ENCODE assay signal across 29 mouse cellular contexts in the genomic region with DNA sequence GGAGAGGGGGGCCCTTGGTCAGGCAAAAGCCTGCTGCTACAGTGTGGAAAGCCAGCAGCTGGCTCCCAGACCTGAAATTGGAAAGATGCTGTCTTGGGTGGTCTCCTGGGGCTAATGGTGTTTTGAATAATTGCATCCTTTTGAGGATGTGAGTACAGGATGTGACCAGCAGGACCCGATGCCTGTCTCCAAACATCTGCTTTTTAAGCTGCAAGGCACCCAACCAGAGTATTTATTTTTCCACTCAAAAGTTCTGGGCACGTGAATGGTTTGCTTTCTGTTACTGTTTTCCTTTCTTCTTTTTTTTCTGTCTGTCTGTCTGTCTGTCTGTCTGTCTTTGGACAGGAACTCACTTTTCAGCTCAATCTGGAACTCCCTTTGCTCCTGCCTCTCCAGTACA. TPM values are rescaled to one million over a fixed set of nuclear protein-coding genes. Genes with fewer than 3 reads are reported as not detected.
A peak's percentile ranks its signal among the peaks of the same experiment; 100 is the strongest.
DNase-seq lines count a peak whose midpoint lies in the region; ATAC-seq and TF ChIP-seq lines count a peak whose summit lies in the region.
"Had no signal": no experiment of that assay in that cellular context is flagged by ENCODE, and none has a peak within 500 bp of the region (broad histone marks: within the 10 kb centered on the region; RNA-seq: fewer than 3 reads in every experiment).

No protein-coding gene starts in this region.

- H3K4me1 ChIP-seq in hindbrain, embryonic 10.5 days (replicated peaks): peaks cover 26% of the 10 kb centered on the region
- peaks cover 5% of the 10 kb centered on the region for H3K4me1 ChIP-seq in hindbrain, embryonic 13.5 days (replicated peaks)
- no peaks in the 10 kb centered on the region for H3K4me1 ChIP-seq in heart, embryonic 12.5 days (replicated peaks)
- H3K4me1 ChIP-seq: embryonic facial prominence, embryonic 15.5 days had no signal

- no peak overlapping the region for H3K4me3 ChIP-seq in hindbrain, embryonic 10.5 days
- no peak overlapping the region for H3K4me3 ChIP-seq in hindbrain, embryonic 13.5 days
- H3K4me3 ChIP-seq in left cerebral cortex, adult 2 months: no peak overlapping the region
- H3K4me3 ChIP-seq in heart, embryonic 12.5 days: no peak overlapping the region
- H3K4me3 ChIP-seq: embryonic facial prominence, embryonic 15.5 days; erythroblast, embryonic 14.5 days; forebrain, embryonic 10.5 days; heart, adult 2 months had no signal

- H3K9ac ChIP-seq in hindbrain, embryonic 13.5 days: no peak overlapping the region
- H3K9ac ChIP-seq in heart, embryonic 12.5 days: no peak overlapping the region
- H3K9ac ChIP-seq: embryonic facial prominence, embryonic 15.5 days had no signal

- no peaks in the 10 kb centered on the region for H3K9me3 ChIP-seq in hindbrain, embryonic 10.5 days
- no peaks in the 10 kb centered on the region for H3K9me3 ChIP-seq in hindbrain, embryonic 13.5 days
- H3K9me3 ChIP-seq in heart, embryonic 12.5 days (replicated peaks): no peaks in the 10 kb centered on the region
- H3K9me3 ChIP-seq: embryonic facial prominence, embryonic 15.5 days; forebrain, embryonic 10.5 days had no signal

- 53% methylated on average over 2 of the region's 2 CpGs for WGBS in hindbrain, embryonic 10.5 days
- WGBS in hindbrain, embryonic 13.5 days: 62% methylated on average over 2 of the region's 2 CpGs
- 45% methylated on average over 2 of the region's 2 CpGs for WGBS in heart, embryonic 12.5 days

- H3K27me3 ChIP-seq in hindbrain, embryonic 10.5 days (ENCODE audit: insufficient read depth, poor library complexity, severe bottlenecking): no peaks in the 10 kb centered on the region
- no peaks in the 10 kb centered on the region for H3K27me3 ChIP-seq in hindbrain, embryonic 13.5 days
- 0 out of 2 replicates have a peak, but pooled peaks cover 5% of the 10 kb centered on the region for H3K27me3 ChIP-seq in heart, embryonic 12.5 days (replicated peaks)
- H3K27me3 ChIP-seq: embryonic facial prominence, embryonic 15.5 days had no signal

- intact Hi-C loops in left cerebral cortex, adult 2 months (cut with DNase I): no loop called here

- H3K4me2 ChIP-seq in hindbrain, embryonic 13.5 days: no peak overlapping the region
- H3K4me2 ChIP-seq in heart, embryonic 12.5 days: no peak overlapping the region
- H3K4me2 ChIP-seq: embryonic facial prominence, embryonic 15.5 days; heart, embryonic 11.5 days had no signal

- TF ChIP-seq CTCF in left cerebral cortex, adult 2 months (IDR thresholded peaks at IDR 0.05): no peak

- no peaks in the 10 kb centered on the region for H3K36me3 ChIP-seq in hindbrain, embryonic 10.5 days
- H3K36me3 ChIP-seq in hindbrain, embryonic 13.5 days: no peaks in the 10 kb centered on the region
- H3K36me3 ChIP-seq in heart, embryonic 12.5 days: no peaks in the 10 kb centered on the region
- H3K36me3 ChIP-seq: embryonic facial prominence, embryonic 15.5 days; forebrain, embryonic 10.5 days had no signal

- DNase-seq in hindbrain, embryonic 10.5 days (ENCODE audit: low spot score): no peak
- peak; percentile 31 to 48 for DNase-seq in spleen, postnatal 36 days (ENCODE audit: low spot score in 2 of 2)
- DNase-seq in spleen, postnatal 14 days (ENCODE audit: low spot score in 2 of 2): no peak
- DNase-seq in mesoderm, embryonic 11.5 days (ENCODE audit: low read depth, low spot score): peak; percentile 40
- DNase-seq in left cerebral cortex, adult 2 months (ENCODE audit: extremely low spot score in 1 of 2, low spot score in 2 of 2): no peak
- DNase-seq: adrenal gland, postnatal 10 days; cerebellum, adult 11 months; cerebellum, adult 8-10 months; gastrocnemius, postnatal 36 days; heart, adult 2 months had no signal

- H3K27ac ChIP-seq in hindbrain, embryonic 10.5 days: 0 out of 2 replicates have a peak overlapping the region, but pooled peaks have one; percentile 0
- no peak overlapping the region for H3K27ac ChIP-seq in hindbrain, embryonic 13.5 days
- no peak overlapping the region for H3K27ac ChIP-seq in left cerebral cortex, adult 2 months
- H3K27ac ChIP-seq in heart, embryonic 12.5 days (ENCODE audit: poor library complexity, severe bottlenecking): no peak overlapping the region
- H3K27ac ChIP-seq: embryonic facial prominence, embryonic 15.5 days; forebrain, embryonic 10.5 days; heart, adult 2 months had no signal

- ATAC-seq in hindbrain, embryonic 13.5 days (ENCODE audit: low FRiP score): no peak
- ATAC-seq in heart, embryonic 12.5 days (ENCODE audit: insufficient number of reproducible peaks, low FRiP score): no peak
- ATAC-seq: CD4-positive, CD25-positive, alpha-beta regulatory T cell, adult 4 months; forebrain, embryonic 14.5 days; hindbrain, embryonic 16.5 days; inflammation-experienced regulatory T-cells, adult 6 months had no signal

RNA-seq across cellular contexts. Expression of a gene that starts 6.1 kb away (rescaled TPM):
- 0.06 TPM in 1 of 2 replicates, not detected in the other for polyA plus RNA-seq in hindbrain, embryonic 10.5 days (2016; fragmentation: Nextera tagmentation; extraction: Ambion mirVana)
- 0.08 TPM in 1 of 2 replicates, not detected in the other for polyA plus RNA-seq in hindbrain, embryonic 13.5 days (2015; fragmentation: Nextera tagmentation; extraction: Ambion mirVana)
- not detected for total RNA-seq in left cerebral cortex, adult 2 months (2021)
- not detected in 2 replicates for polyA plus RNA-seq in heart, embryonic 12.5 days (2016; fragmentation: Nextera tagmentation; extraction: Ambion mirVana)
- total RNA-seq: gastrocnemius, adult 8-10 months; gastrocnemius, postnatal 36 days; heart, adult 2 months; heart, postnatal 25 days had no signal
- polyA plus RNA-seq: brain, embryonic 14.5 days; embryonic facial prominence, embryonic 11.5 days; erythroblast, embryonic 14.5 days; forebrain, embryonic 10.5 days; forebrain, embryonic 14.5 days; heart, adult 2 months; heart, embryonic 11.5 days; heart, embryonic 16.5 days; hindbrain, embryonic 11.5 days; hindbrain, embryonic 16.5 days had no signal

RNA-seq across cellular contexts. Expression of a gene that starts 15.0 kb away (rescaled TPM):
- 0.14 and 0.61 TPM in 2 replicates for polyA plus RNA-seq in hindbrain, embryonic 10.5 days (2016; fragmentation: Nextera tagmentation; extraction: Ambion mirVana)
- 0.30 and 0.38 TPM in 2 replicates for polyA plus RNA-seq in hindbrain, embryonic 13.5 days (2015; fragmentation: Nextera tagmentation; extraction: Ambion mirVana)
- not detected for total RNA-seq in left cerebral cortex, adult 2 months (2021)
- polyA plus RNA-seq in heart, embryonic 12.5 days (2016; fragmentation: Nextera tagmentation; extraction: Ambion mirVana): 0.46 and 0.80 TPM in 2 replicates
- total RNA-seq: gastrocnemius, adult 8-10 months; heart, postnatal 25 days had no signal
- polyA plus RNA-seq: forebrain, embryonic 14.5 days; hindbrain, embryonic 16.5 days had no signal

RNA-seq across cellular contexts. Expression of a gene that starts 27.6 kb away (rescaled TPM):
- not detected in 2 replicates for polyA plus RNA-seq in hindbrain, embryonic 10.5 days (2016; fragmentation: Nextera tagmentation; extraction: Ambion mirVana)
- not detected in 2 replicates for polyA plus RNA-seq in hindbrain, embryonic 13.5 days (2015; fragmentation: Nextera tagmentation; extraction: Ambion mirVana)
- not detected for total RNA-seq in left cerebral cortex, adult 2 months (2021)
- not detected in 2 replicates for polyA plus RNA-seq in heart, embryonic 12.5 days (2016; fragmentation: Nextera tagmentation; extraction: Ambion mirVana)
- total RNA-seq: adrenal gland, postnatal 10 days; adrenal gland, postnatal 4 days; common myeloid progenitor, adult 5-6 weeks; gastrocnemius, adult 8-10 months; gastrocnemius, postnatal 36 days; heart, adult 2 months; heart, postnatal 25 days; MEL had no signal
- polyA plus RNA-seq: brain, embryonic 14.5 days; CD4-positive, CD25-positive, alpha-beta regulatory T cell, adult 4 months; embryonic facial prominence, embryonic 11.5 days; embryonic facial prominence, embryonic 15.5 days; erythroblast, embryonic 14.5 days; forebrain, embryonic 10.5 days; forebrain, embryonic 14.5 days; heart, adult 2 months; heart, embryonic 16.5 days; hindbrain, embryonic 11.5 days; hindbrain, embryonic 16.5 days had no signal

RNA-seq across cellular contexts. Expression of a gene that starts 48.6 kb away (rescaled TPM):
- not detected in 2 replicates for polyA plus RNA-seq in hindbrain, embryonic 10.5 days (2016; fragmentation: Nextera tagmentation; extraction: Ambion mirVana)
- not detected in 2 replicates for polyA plus RNA-seq in hindbrain, embryonic 13.5 days (2015; fragmentation: Nextera tagmentation; extraction: Ambion mirVana)
- not detected for total RNA-seq in left cerebral cortex, adult 2 months (2021)
- polyA plus RNA-seq in heart, embryonic 12.5 days (2016; fragmentation: Nextera tagmentation; extraction: Ambion mirVana): not detected in 2 replicates
- total RNA-seq: common myeloid progenitor, adult 5-6 weeks; gastrocnemius, adult 8-10 months; gastrocnemius, postnatal 36 days; heart, adult 2 months; heart, postnatal 25 days; MEL had no signal
- polyA plus RNA-seq: brain, embryonic 14.5 days; CD4-positive, CD25-positive, alpha-beta regulatory T cell, adult 4 months; embryonic facial prominence, embryonic 11.5 days; erythroblast, embryonic 14.5 days; forebrain, embryonic 10.5 days; forebrain, embryonic 14.5 days; heart, embryonic 11.5 days; heart, embryonic 16.5 days; hindbrain, embryonic 11.5 days; hindbrain, embryonic 16.5 days; inflammation-experienced regulatory T-cells, adult 6 months had no signal

Comparison
In these comparisons a context has a peak if more than half of its experiments do, and no peak if none do; other contexts are left out.
1. DNase-seq: peak in spleen, postnatal 36 days (2 of 2) and mesoderm, embryonic 11.5 days (single experiment); none in hindbrain, embryonic 10.5 days (single experiment), spleen, postnatal 14 days (0 of 2) and left cerebral cortex, adult 2 months (0 of 2).